Mouse (Mus musculus): ENCODE data around the gene Dennd4a.

DNA sequence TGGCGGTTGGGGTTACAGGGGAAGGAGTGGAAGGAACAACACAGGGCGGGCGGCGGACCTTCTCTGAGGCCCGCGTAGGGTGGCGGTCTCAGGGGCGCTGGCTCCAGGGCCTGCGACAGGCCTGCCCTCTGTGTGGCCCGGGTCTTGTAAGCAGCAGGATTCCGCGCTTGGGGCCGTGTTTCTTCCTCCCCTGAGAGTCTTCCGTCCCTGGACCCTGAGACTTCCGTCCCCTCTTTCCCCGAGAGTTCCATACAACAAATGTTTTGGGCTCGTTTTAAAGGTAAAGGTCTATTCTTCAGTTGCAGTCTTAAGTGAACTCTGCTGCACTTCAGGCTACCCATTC, 149.8 kb downstream of the Dennd4a start:
- TF ChIP-seq GATA1 (IDR thresholded peaks at IDR 0.05; ENCODE audit: borderline replicate concordance, low read length) (no peak), FLI1 (IDR thresholded peaks at IDR 0.05; ENCODE audit: low read length) (no peak)

Data from megakaryocyte, embryonic 14.5 days (primary cell).